In genomic region chr1:155810616-155811015, GRCm38 (mm10) we compare ENCODE assay signal across 11 mouse cellular contexts. TPM values are rescaled to one million over a fixed set of nuclear protein-coding genes. Genes with fewer than 3 reads are reported as not detected.
DNase-seq lines count a peak whose midpoint lies in the region; ATAC-seq and TF ChIP-seq lines count a peak whose summit lies in the region.
"Had no signal": no experiment of that assay in that cellular context is flagged by ENCODE, and none has a peak within 500 bp of the region (broad histone marks: within the 10 kb centered on the region; RNA-seq: fewer than 3 reads in every experiment).

No protein-coding gene starts in this region.

- no peak for ATAC-seq in intestine, embryonic 15.5 days
- no peak for ATAC-seq in forebrain, embryonic 11.5 days (replicated peaks; ENCODE audit: low FRiP score)

- no peaks in the 10 kb centered on the region for H3K9me3 ChIP-seq in intestine, embryonic 15.5 days
- no peaks in the 10 kb centered on the region for H3K9me3 ChIP-seq in forebrain, embryonic 11.5 days (ENCODE audit: control insufficient read depth, low read length)
- H3K9me3 ChIP-seq: G1E had no signal

- H3K27ac ChIP-seq in layer of hippocampus, adult 2 months = 0 out of 2 replicates have a peak overlapping the region, but pooled peaks have one; percentile 10
- H3K27ac ChIP-seq in embryonic fibroblast, embryonic 13.5 days (ENCODE audit: insufficient read depth, low read length) = peak overlapping the region; percentile 98
- H3K27ac ChIP-seq in intestine, embryonic 15.5 days = peak overlapping the region; percentile 71
- H3K27ac ChIP-seq in forebrain, embryonic 11.5 days (ENCODE audit: low read depth, low read length) = no peak overlapping the region

- no peak for TF ChIP-seq CTCF in layer of hippocampus, adult 2 months (conservative IDR thresholded peaks at IDR 0.05)
- TF ChIP-seq CTCF in embryonic fibroblast, embryonic 13.5 days (IDR thresholded peaks at IDR 0.05; ENCODE audit: borderline replicate concordance, insufficient read depth, low read length) = no peak

- H3K9ac ChIP-seq in intestine, embryonic 15.5 days = peak overlapping the region; percentile 13; the same call in 1 of the 2 replicates
- H3K9ac ChIP-seq in forebrain, embryonic 11.5 days (ENCODE audit: low read length) = no peak overlapping the region

- H3K4me1 ChIP-seq in embryonic fibroblast, embryonic 13.5 days (ENCODE audit: control insufficient read depth, insufficient read depth, low read length) = 0 out of 2 replicates have a peak, but pooled peaks cover 3% of the 10 kb centered on the region
- H3K4me1 ChIP-seq in intestine, embryonic 15.5 days (replicated peaks) = peaks cover 26% of the 10 kb centered on the region
- peaks cover 5% of the 10 kb centered on the region for H3K4me1 ChIP-seq in forebrain, embryonic 11.5 days (replicated peaks; ENCODE audit: control insufficient read depth, insufficient read depth, low read length)

- TF ChIP-seq POLR2A in embryonic fibroblast, embryonic 13.5 days (IDR thresholded peaks at IDR 0.05; ENCODE audit: low read depth, low read length) = no peak
- no peak for TF ChIP-seq POLR2A in myocyte (IDR thresholded peaks at IDR 0.05; ENCODE audit: insufficient read length, low read depth)

- no peaks in the 10 kb centered on the region for H3K27me3 ChIP-seq in intestine, embryonic 15.5 days (replicated peaks)
- H3K27me3 ChIP-seq in myocyte (ENCODE audit: control insufficient read depth, insufficient read depth, insufficient read length) = no peaks in the 10 kb centered on the region
- no peaks in the 10 kb centered on the region for H3K27me3 ChIP-seq in forebrain, embryonic 11.5 days (ENCODE audit: control insufficient read depth, insufficient read depth, low read length)

- peaks cover 15% of the 10 kb centered on the region for H3K79me2 ChIP-seq in myocyte (ENCODE audit: control insufficient read depth, insufficient read depth)

- 50% methylated on average over 7 of the region's 7 CpGs for WGBS in intestine, embryonic 15.5 days
- WGBS in forebrain, embryonic 11.5 days = 75% methylated on average over 7 of the region's 7 CpGs

- H3K4me2 ChIP-seq in intestine, embryonic 15.5 days (replicated peaks) = peak overlapping the region; percentile 64
- peak overlapping the region; percentile 97 for H3K4me2 ChIP-seq in myocyte (ENCODE audit: low read depth)
- H3K4me2 ChIP-seq in forebrain, embryonic 11.5 days (ENCODE audit: low read depth, low read length, severe bottlenecking) = no peak overlapping the region

- H3ac ChIP-seq in myocyte (ENCODE audit: control insufficient read depth, insufficient read length) = no peak overlapping the region

- no peaks in the 10 kb centered on the region; the same call in 1 of the 2 replicates for H3K36me3 ChIP-seq in intestine, embryonic 15.5 days
- no peaks in the 10 kb centered on the region for H3K36me3 ChIP-seq in myocyte (ENCODE audit: control insufficient read depth, insufficient read depth)
- no peaks in the 10 kb centered on the region for H3K36me3 ChIP-seq in forebrain, embryonic 11.5 days (ENCODE audit: control insufficient read depth, insufficient read depth, low read length)
- H3K36me3 ChIP-seq: G1E had no signal

- H3K4me3 ChIP-seq in layer of hippocampus, adult 2 months = no peak overlapping the region; the same call in 1 of the 2 replicates
- H3K4me3 ChIP-seq in embryonic fibroblast, embryonic 13.5 days (ENCODE audit: insufficient read depth, low read length) = peak overlapping the region; percentile 77
- H3K4me3 ChIP-seq in intestine, embryonic 15.5 days (replicated peaks) = no peak overlapping the region
- peak overlapping the region; percentile 74 for H3K4me3 ChIP-seq in myocyte
- no peak overlapping the region for H3K4me3 ChIP-seq in forebrain, embryonic 11.5 days (ENCODE audit: low read depth, low read length)

- DNase-seq in layer of hippocampus, adult 2 months (ENCODE audit: low spot score in 2 of 2) = no peak
- no peak for DNase-seq in layer of hippocampus, postnatal 25 days (ENCODE audit: extremely low spot score in 1 of 2, low spot score in 1 of 2)
- DNase-seq in adrenal gland, postnatal 4 days (ENCODE audit: low spot score in 2 of 2) = no peak
- no peak for DNase-seq in kidney, adult 8-10 months
- DNase-seq in forebrain, embryonic 11.5 days (ENCODE audit: low spot score) = no peak
- DNase-seq: cerebellum, adult 8-10 months had no signal

TF ChIP-seq in myocyte, 11 proteins besides CTCF, POLR2A, EP300 and RAD21:
- TF ChIP-seq REST (IDR thresholded peaks at IDR 0.05; ENCODE audit: insufficient read depth, insufficient read length) = no peak
- no peak for TF ChIP-seq USF1 (IDR thresholded peaks at IDR 0.05; ENCODE audit: low read depth)
- TF ChIP-seq TCF12 (IDR thresholded peaks at IDR 0.05; ENCODE audit: insufficient read depth, poor library complexity, severe bottlenecking) = no peak
- TF ChIP-seq MAX (IDR thresholded peaks at IDR 0.05; ENCODE audit: low read depth) = no peak
- TF ChIP-seq SRF (IDR thresholded peaks at IDR 0.05; ENCODE audit: control insufficient read depth, insufficient read length, low read depth) = no peak
- TF ChIP-seq MYOG (IDR thresholded peaks at IDR 0.05; ENCODE audit: control insufficient read depth in 1 of 3, insufficient read depth in 1 of 3, insufficient read length in 2 of 3, low read depth in 2 of 3) = no peak
- TF ChIP-seq MYOD1 (IDR thresholded peaks at IDR 0.05; ENCODE audit: control insufficient read depth in 1 of 3, insufficient read length in 2 of 3, low read depth in 2 of 3) = no peak
- no peak for TF ChIP-seq POLR2AphosphoS2 (IDR thresholded peaks at IDR 0.05; ENCODE audit: insufficient read length, low read depth)
- no peak for TF ChIP-seq E2F4 (IDR thresholded peaks at IDR 0.05; ENCODE audit: insufficient read depth)
- no peak for TF ChIP-seq TCF3 (IDR thresholded peaks at IDR 0.05; ENCODE audit: insufficient read length, low read depth)
- no peak for TF ChIP-seq CEBPB (IDR thresholded peaks at IDR 0.05; ENCODE audit: insufficient read depth, poor library complexity, severe bottlenecking)

RNA-seq across cellular contexts. Expression of gene Qsox1, which starts 2.1 kb away (rescaled TPM):
- 10 to 100 TPM; 32.1 to 35.4 TPM for total RNA-seq in layer of hippocampus, adult 2 months (2021)
- 10 to 100 TPM; 29.8 to 38.0 TPM for total RNA-seq in layer of hippocampus, postnatal 25 days (2021)
- 208 and 309 TPM in 2 replicates for polyA plus RNA-seq in embryonic fibroblast, embryonic 13.5 days (2011; ENCODE audit: insufficient read length, low read depth, missing spikeins)
- polyA plus RNA-seq in intestine, embryonic 15.5 days (2015; fragmentation: Nextera tagmentation; extraction: Ambion mirVana) = 40.3 and 49.1 TPM in 2 replicates
- polyA plus RNA-seq in myocyte (2012; fragmentation: generic; extraction: Trizol) = 101 TPM
- 10 to 100 TPM; 69.3 to 82.2 TPM for total RNA-seq in adrenal gland, postnatal 4 days (2021)
- polyA plus RNA-seq in forebrain, embryonic 11.5 days (2014; fragmentation: Nextera tagmentation; extraction: Ambion mirVana) = 8.4 and 8.8 TPM in 2 replicates

RNA-seq across cellular contexts. Expression of gene Lhx4, which starts 59.1 kb away (rescaled TPM):
- not detected for total RNA-seq in layer of hippocampus, adult 2 months (2021)
- under 1 TPM in 1 of 2 experiments, not detected in 1; 0.07 TPM for total RNA-seq in layer of hippocampus, postnatal 25 days (2021)
- not detected in 2 replicates for polyA plus RNA-seq in embryonic fibroblast, embryonic 13.5 days (2011; ENCODE audit: insufficient read length, low read depth, missing spikeins)
- polyA plus RNA-seq in intestine, embryonic 15.5 days (2015; fragmentation: Nextera tagmentation; extraction: Ambion mirVana) = not detected in 2 replicates
- polyA plus RNA-seq in myocyte (2012; fragmentation: generic; extraction: Trizol) = 0.01 TPM
- under 1 TPM; 0.06 TPM for total RNA-seq in adrenal gland, postnatal 4 days (2021)
- polyA plus RNA-seq in forebrain, embryonic 11.5 days (2014; fragmentation: Nextera tagmentation; extraction: Ambion mirVana) = 0.07 and 0.08 TPM in 2 replicates
- total RNA-seq: gastrocnemius, postnatal 25 days had no signal
- polyA plus RNA-seq: G1E had no signal

Comparison
In these comparisons a context has a peak if more than half of its experiments do, and no peak if none do; other contexts are left out.
1. H3K4me3 ChIP-seq: peak in embryonic fibroblast, embryonic 13.5 days (single experiment) and myocyte (single experiment); none in layer of hippocampus, adult 2 months (single experiment), intestine, embryonic 15.5 days (single experiment) and forebrain, embryonic 11.5 days (single experiment).